Mouse (Mus musculus) MEL (cell line): Measurements from ENCODE around the gene Plcb4. TPM values are rescaled to one million over a fixed set of nuclear protein-coding genes. Genes with fewer than 3 reads are reported as not detected.

ENCODE experiments used
- DNase-seq: peaks from one replicate; pipeline ENCODE4 v3.0.0; 2011; ENCODE audit warnings: low read depth, low spot score
- H3K27ac ChIP-seq: 2 replicates; pipeline ENCODE4 v1.5.1; 2012; ENCODE audit warnings: low read depth, mild to moderate bottlenecking, control low read depth, low read length, moderate library complexity; ENCODE audit not compliant: control insufficient read depth
- H3K27me3 ChIP-seq, 2 experiments: fragments of 150-350 bp in 1 of 2; sonication (generic) in 1 of 2; 2 replicates each; pipeline ENCODE4 v1.6.1; 2012; ENCODE audit warnings: low read length in 2 of 2, mild to moderate bottlenecking in 2 of 2, improper control_type of control experiment in 1 of 2, moderate library complexity in 1 of 2; ENCODE audit not compliant: insufficient read depth in 2 of 2, control insufficient read depth in 1 of 2
- H3K36me3 ChIP-seq, 2 experiments: 2 replicates each; pipeline ENCODE4 v1.6.1; 2012 to 2014; ENCODE audit warnings: low read length in 2 of 2, improper control_type of control experiment in 1 of 2, inconsistent platforms in 1 of 2, mild to moderate bottlenecking in 1 of 2; ENCODE audit not compliant: insufficient read depth in 2 of 2, control insufficient read depth in 1 of 2
- H3K4me1 ChIP-seq, 2 experiments: fragments of 150-350 bp in 1 of 2; sonication (generic) in 1 of 2; 2 replicates each; pipeline ENCODE4 v1.6.1; 2012; ENCODE audit warnings: low read length in 2 of 2, improper control_type of control experiment in 1 of 2, mild to moderate bottlenecking in 1 of 2; ENCODE audit not compliant: insufficient read depth in 2 of 2, control insufficient read depth in 1 of 2
- H3K4me3 ChIP-seq, 2 experiments: fragments of 150-350 bp in 1 of 2; sonication (generic) in 1 of 2; 2 replicates each; pipeline ENCODE4 v1.5.1; 2012; ENCODE audit warnings: low read depth in 2 of 2, low read length in 2 of 2, mild to moderate bottlenecking in 2 of 2, moderate library complexity in 2 of 2, control low read depth in 1 of 2, improper control_type of control experiment in 1 of 2; ENCODE audit not compliant: control insufficient read depth in 1 of 2, insufficient read depth in 1 of 2
- H3K79me2 ChIP-seq: 2 replicates; pipeline ENCODE4 v1.6.1; 2012; ENCODE audit warnings: mild to moderate bottlenecking, low read length, moderate library complexity; ENCODE audit not compliant: control insufficient read depth, poor library complexity, insufficient read depth
- H3K9ac ChIP-seq: 2 replicates; pipeline ENCODE4 v1.6.1; 2012; ENCODE audit warnings: low read depth, mild to moderate bottlenecking, control low read depth, low read length, moderate library complexity; ENCODE audit not compliant: control insufficient read depth, poor library complexity, severe bottlenecking
- H3K9me3 ChIP-seq: fragments of 150-350 bp; sonication (generic); replicated peaks from 2 replicates; pipeline ENCODE4 v1.6.1; 2012; ENCODE audit warnings: mild to moderate bottlenecking, low read length, improper control_type of control experiment, moderate library complexity; ENCODE audit not compliant: insufficient read depth
- BHLHE40 ChIP-seq: IDR thresholded peaks from 2 replicates; pipeline ENCODE4 v1.6.1; 2012; ENCODE audit warnings: low read depth, mild to moderate bottlenecking, inconsistent platforms, low read length, improper control_type of control experiment, borderline replicate concordance
- CHD1 ChIP-seq: IDR thresholded peaks from 2 replicates; pipeline ENCODE4 v1.6.1; 2012; ENCODE audit warnings: low read depth, mild to moderate bottlenecking, inconsistent platforms, low read length, improper control_type of control experiment
- CHD2 ChIP-seq: IDR thresholded peaks from 2 replicates; pipeline ENCODE4 v1.6.1; 2011; ENCODE audit warnings: low read length, improper control_type of control experiment
- CTCF ChIP-seq, 3 experiments: IDR thresholded peaks in 2 of 3; conservative IDR thresholded peaks in 1 of 3; 2 replicates each; pipeline ENCODE4 v1.5.1; 2011 to 2012; ENCODE audit warnings: low read length in 3 of 3, low read depth in 2 of 3, mild to moderate bottlenecking in 2 of 3, improper control_type of control experiment in 1 of 3, inconsistent platforms in 1 of 3, mixed read lengths in 1 of 3, moderate library complexity in 1 of 3; ENCODE audit not compliant: control insufficient read depth in 1 of 3, insufficient read depth in 1 of 3, poor library complexity in 1 of 3, severe bottlenecking in 1 of 3
- E2F4 ChIP-seq: IDR thresholded peaks from 2 replicates; pipeline ENCODE4 v1.6.1; 2011; ENCODE audit warnings: low read depth, low read length, improper control_type of control experiment, borderline replicate concordance
- ELF1 ChIP-seq: IDR thresholded peaks from 2 replicates; pipeline ENCODE4 v1.6.1; 2014; ENCODE audit warnings: low read depth, mild to moderate bottlenecking, inconsistent platforms, low read length, improper control_type of control experiment, moderate library complexity
- EP300 ChIP-seq, 2 experiments: IDR thresholded peaks; 2 replicates each; pipeline ENCODE4 v1.6.1; 2011; ENCODE audit warnings: improper control_type of control experiment in 2 of 2, low read length in 2 of 2, low read depth in 1 of 2, mild to moderate bottlenecking in 1 of 2
- ETS1 ChIP-seq: IDR thresholded peaks from 2 replicates; pipeline ENCODE4 v1.6.1; 2012; ENCODE audit warnings: low read depth, mild to moderate bottlenecking, inconsistent platforms, low read length, improper control_type of control experiment, moderate library complexity
- GABPA ChIP-seq: IDR thresholded peaks from 2 replicates; pipeline ENCODE4 v1.6.1; 2012; ENCODE audit warnings: low read depth, mild to moderate bottlenecking, inconsistent platforms, low read length, improper control_type of control experiment, moderate library complexity
- GATA1 ChIP-seq: IDR thresholded peaks from 2 replicates; pipeline ENCODE4 v1.6.1; 2011; ENCODE audit warnings: low read depth, low read length, improper control_type of control experiment
- JUND ChIP-seq: IDR thresholded peaks from 2 replicates; pipeline ENCODE4 v1.6.1; 2011; ENCODE audit warnings: low read depth, mild to moderate bottlenecking, improper control_type of control experiment, low read length
- MAFK ChIP-seq: IDR thresholded peaks from 2 replicates; pipeline ENCODE4 v1.6.1; 2011; ENCODE audit warnings: low read depth, mild to moderate bottlenecking, low read length, improper control_type of control experiment, borderline replicate concordance
- MAX ChIP-seq: IDR thresholded peaks from 2 replicates; pipeline ENCODE4 v1.6.1; 2011; ENCODE audit warnings: low read length, improper control_type of control experiment
- MEF2A ChIP-seq: IDR thresholded peaks from 2 replicates; pipeline ENCODE4 v1.6.1; 2014; ENCODE audit warnings: low read depth, mild to moderate bottlenecking, inconsistent platforms, low read length, improper control_type of control experiment; ENCODE audit not compliant: poor library complexity, insufficient replicate concordance, severe bottlenecking; ENCODE audit errors: extremely low read depth
- MXI1 ChIP-seq: IDR thresholded peaks from 2 replicates; pipeline ENCODE4 v1.6.1; 2011; ENCODE audit warnings: mild to moderate bottlenecking, low read depth, low read length, improper control_type of control experiment
- MYB ChIP-seq: IDR thresholded peaks from 2 replicates; pipeline ENCODE4 v1.6.1; 2011; ENCODE audit warnings: mild to moderate bottlenecking, low read depth, low read length, improper control_type of control experiment
- NELFE ChIP-seq: IDR thresholded peaks from 2 replicates; pipeline ENCODE4 v1.6.1; 2011; ENCODE audit warnings: low read depth, low read length, improper control_type of control experiment
- NRF1 ChIP-seq: IDR thresholded peaks from 2 replicates; pipeline ENCODE4 v1.6.1; 2014; ENCODE audit warnings: low read depth, mild to moderate bottlenecking, inconsistent platforms, low read length, improper control_type of control experiment, moderate library complexity; ENCODE audit not compliant: poor library complexity, insufficient read depth, severe bottlenecking
- POLR2AphosphoS2 ChIP-seq: IDR thresholded peaks from 2 replicates; pipeline ENCODE4 v1.6.1; 2011; ENCODE audit warnings: low read length, improper control_type of control experiment
- POLR2AphosphoS5 ChIP-seq: IDR thresholded peaks from 2 replicates; pipeline ENCODE4 v1.6.1; 2012; ENCODE audit warnings: low read depth, borderline replicate concordance, mild to moderate bottlenecking, inconsistent platforms, low read length, moderate library complexity, mixed read lengths
- RAD21 ChIP-seq: IDR thresholded peaks from 2 replicates; pipeline ENCODE4 v1.6.1; 2011; ENCODE audit warnings: mild to moderate bottlenecking, low read depth, low read length, improper control_type of control experiment
- SIN3A ChIP-seq: IDR thresholded peaks from 2 replicates; pipeline ENCODE4 v1.6.1; 2012; ENCODE audit warnings: low read length, improper control_type of control experiment, inconsistent platforms
- ZC3H11A ChIP-seq: IDR thresholded peaks from 2 replicates; pipeline ENCODE4 v1.6.1; 2012; ENCODE audit warnings: low read depth, mild to moderate bottlenecking, inconsistent platforms, low read length, improper control_type of control experiment
- ZKSCAN1 ChIP-seq: IDR thresholded peaks from 2 replicates; pipeline ENCODE4 v1.6.1; 2012; ENCODE audit warnings: low read depth, mild to moderate bottlenecking, inconsistent platforms, low read length, improper control_type of control experiment, moderate library complexity
- ZMIZ1 ChIP-seq: IDR thresholded peaks from 2 replicates; pipeline ENCODE4 v1.6.1; 2012; ENCODE audit warnings: low read depth, mild to moderate bottlenecking, inconsistent platforms, low read length, improper control_type of control experiment, moderate library complexity
- ZNF384 ChIP-seq: IDR thresholded peaks from 2 replicates; pipeline ENCODE4 v1.6.1; 2012; ENCODE audit warnings: low read depth, mild to moderate bottlenecking, inconsistent platforms, low read length, improper control_type of control experiment
- polyA plus RNA-seq, 2 experiments: library from polyadenylated mRNA; stranded (reverse) in 1 of 2; unstranded in 1 of 2; fragments of >175 nt in 1 of 2; fragments of >200 nt in 1 of 2; gene quantifications; 2 replicates each; pipeline versions ENCODE4 v1.2.1 to v1.2.4; 2012; ENCODE audit warnings: low replicate concordance in 2 of 2, low read depth in 1 of 2; ENCODE audit not compliant: insufficient read length in 2 of 2, insufficient read depth in 1 of 2, missing spikeins in 1 of 2
- total RNA-seq: library from RNA; depleted of rRNA; stranded (reverse); fragments of 300-350 nt; gene quantifications from 2 replicates; pipeline ENCODE4 v1.2.3, GENCODE M21; 2012

Plcb4 gene
- total and polyA plus RNA-seq, 3 experiments = not detected

- no peak for TF ChIP-seq POLR2AphosphoS5
- no peak for TF ChIP-seq MAFK
- 0 out of 2 replicates have a peak, but pooled peaks have one; percentile 31 for TF ChIP-seq MAX
- no peak for TF ChIP-seq ZNF384
- TF ChIP-seq NELFE = no peak
- no peak for TF ChIP-seq MYB
These were observed 5.0 kb downstream of the Plcb4 start (continued) for GRCm38 (mm10) chr2:135663785-135664184.

GRCm38 (mm10) chr2:135667496-135667895, 8.7 kb downstream of the Plcb4 start:
- TF ChIP-seq E2F4 (no peak), NRF1 (no peak), POLR2AphosphoS2 (no peak), ELF1 (no peak), MYB (no peak), BHLHE40 (no peak), EP300 (IDR thresholded peaks at IDR 0.05; ENCODE audit: low read depth in 1 of 2, low read length in 2 of 2) (no peak)
- no peak overlapping the region for H3K27ac ChIP-seq

GRCm38 (mm10) chr2:135672459-135673104, 13.8 kb downstream of the Plcb4 start:
- Histone ChIP-seq H3K4me1 (no peaks in the 10 kb centered on the region), H3K27me3 (no peaks in the 10 kb centered on the region), H3K4me3 (no peak overlapping the region), H3K9ac (no peak overlapping the region), H3K79me2 (no peaks in the 10 kb centered on the region), H3K9me3 (no peaks in the 10 kb centered on the region), H3K36me3 (no peaks in the 10 kb centered on the region), H3K27ac (no peak overlapping the region)
- no peak for DNase-seq
- no peak for TF ChIP-seq ZMIZ1
- TF ChIP-seq SIN3A = no peak
- TF ChIP-seq MXI1 = no peak
- TF ChIP-seq NRF1 = no peak
- no peak for TF ChIP-seq MEF2A
- no peak for TF ChIP-seq NELFE
- no peak for TF ChIP-seq GATA1
- no peak for TF ChIP-seq CHD2
- no peak for TF ChIP-seq ETS1
- TF ChIP-seq MAX = no peak
- no peak for TF ChIP-seq EP300 (IDR thresholded peaks at IDR 0.05; ENCODE audit: low read depth in 1 of 2, low read length in 2 of 2)
- no peak for TF ChIP-seq ZKSCAN1
- no peak for TF ChIP-seq GABPA
- no peak for TF ChIP-seq CHD1
- no peak for TF ChIP-seq E2F4
- no peak for TF ChIP-seq POLR2AphosphoS5
- TF ChIP-seq CTCF (IDR thresholded peaks at IDR 0.05 in 2 of 3, conservative IDR thresholded peaks at IDR 0.05 in 1 of 3; ENCODE audit: control insufficient read depth in 1 of 3, insufficient read depth in 1 of 3, low read depth in 2 of 3, low read length in 3 of 3, poor library complexity in 1 of 3, severe bottlenecking in 1 of 3) = no peak
- TF ChIP-seq ZC3H11A = no peak
- TF ChIP-seq RAD21 = no peak
- no peak for TF ChIP-seq JUND

More at GRCm38 (mm10) chr2:135667496-135667895, 8.7 kb downstream of the Plcb4 start:
- DNase-seq = no peak
- Histone ChIP-seq H3K9ac (no peak overlapping the region), H3K4me1 (no peaks in the 10 kb centered on the region), H3K27me3 (no peaks in the 10 kb centered on the region), H3K36me3 (no peaks in the 10 kb centered on the region), H3K4me3 (no peak overlapping the region), H3K9me3 (no peaks in the 10 kb centered on the region), H3K79me2 (no peaks in the 10 kb centered on the region)
